Mouse (Mus musculus): ENCODE results near the gene Shank2. TPM values are rescaled to one million over a fixed set of nuclear protein-coding genes. Genes with fewer than 3 reads are reported as not detected.
A peak's percentile ranks its signal among the peaks of the same experiment; 100 is the strongest.

Shank2 gene
- polyA plus RNA-seq, 1 experiment from 2014 or later, result 1.0 TPM

DNA sequence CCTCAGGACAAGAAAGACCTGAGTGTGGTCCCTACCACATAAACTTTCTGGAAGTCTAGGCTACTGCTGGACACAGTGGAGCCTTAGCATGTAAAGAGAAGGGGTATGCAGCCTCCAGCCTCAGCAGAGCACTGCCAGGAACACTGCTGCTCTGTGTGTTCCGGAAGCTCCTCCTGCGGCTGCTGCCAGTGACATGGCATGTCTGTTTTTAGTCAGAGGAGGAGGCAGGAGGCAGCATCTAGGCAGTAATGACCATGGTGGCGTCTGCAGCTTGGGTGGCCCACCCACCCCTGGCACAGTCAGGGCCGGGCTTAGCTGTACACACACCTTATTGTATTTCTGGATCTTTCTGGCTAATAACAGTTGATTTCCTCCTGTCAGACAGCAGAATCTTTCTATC, 405.9 kb downstream of the Shank2 start:
- H3K27me3 ChIP-seq (replicated peaks; ENCODE audit: control insufficient read depth, insufficient read depth, low read length), result peaks cover 10% of the 10 kb centered on the region; the same call in 1 of the 2 replicates
- no peak overlapping the region for H3K9ac ChIP-seq (ENCODE audit: low read depth, low read length)
- 49% methylated on average over 4 of the region's 4 CpGs for WGBS
- H3K4me3 ChIP-seq (ENCODE audit: low read depth, low read length), result no peak overlapping the region
- ATAC-seq (replicated peaks; ENCODE audit: low FRiP score), result no peak
- no peaks in the 10 kb centered on the region for H3K4me1 ChIP-seq (replicated peaks; ENCODE audit: control insufficient read depth, insufficient read depth, low read length)
- H3K27ac ChIP-seq (ENCODE audit: low read depth, low read length), result no peak overlapping the region
- no peaks in the 10 kb centered on the region for H3K36me3 ChIP-seq (ENCODE audit: control insufficient read depth, insufficient read depth, low read length)
- no peak for DNase-seq (ENCODE audit: low spot score)
- H3K4me2 ChIP-seq, result no peak overlapping the region
- no peaks in the 10 kb centered on the region for H3K9me3 ChIP-seq (ENCODE audit: control insufficient read depth, low read length)

DNA sequence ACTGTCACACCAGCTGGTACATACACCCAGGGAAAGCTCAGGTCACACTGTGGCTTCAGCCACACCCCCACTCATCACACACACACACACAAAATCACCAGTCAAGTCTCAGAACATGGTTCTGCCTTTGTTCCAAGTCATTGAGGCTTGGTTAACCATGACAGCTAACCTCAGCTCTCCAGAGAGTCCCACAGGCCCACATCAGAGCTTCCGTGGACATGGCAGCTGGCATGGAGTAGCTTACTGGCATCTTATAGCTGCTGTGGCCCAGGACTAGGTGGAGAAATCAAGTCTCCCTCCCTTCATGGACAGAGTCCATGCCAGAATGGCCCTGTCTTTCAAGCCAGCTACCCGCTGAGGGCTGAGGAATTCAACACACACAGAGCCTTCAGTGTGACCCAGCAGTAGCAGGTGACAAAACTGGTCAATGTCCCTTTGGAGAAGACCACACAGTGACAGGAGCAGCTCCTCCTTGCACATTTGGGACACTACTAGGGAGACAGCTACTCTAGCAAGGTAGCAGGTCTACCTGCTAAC, 406.8 kb downstream of the Shank2 start:
- Histone ChIP-seq H3K36me3 (ENCODE audit: control insufficient read depth, insufficient read depth, low read length) (no peaks in the 10 kb centered on the region), H3K9ac (ENCODE audit: low read depth, low read length) (no peak overlapping the region), H3K27me3 (replicated peaks; ENCODE audit: control insufficient read depth, insufficient read depth, low read length) (peaks cover 10% of the 10 kb centered on the region; the same call in 1 of the 2 replicates), H3K4me2 (no peak overlapping the region), H3K27ac (ENCODE audit: low read depth, low read length) (no peak overlapping the region), H3K4me1 (replicated peaks; ENCODE audit: control insufficient read depth, insufficient read depth, low read length) (no peaks in the 10 kb centered on the region), H3K4me3 (ENCODE audit: low read depth, low read length) (no peak overlapping the region), H3K9me3 (ENCODE audit: control insufficient read depth, low read length) (no peaks in the 10 kb centered on the region)
- ATAC-seq (replicated peaks; ENCODE audit: low FRiP score) (no peak), DNase-seq (ENCODE audit: low spot score) (no peak)
- WGBS, result 72% methylated on average over 2 of the region's 2 CpGs

DNA sequence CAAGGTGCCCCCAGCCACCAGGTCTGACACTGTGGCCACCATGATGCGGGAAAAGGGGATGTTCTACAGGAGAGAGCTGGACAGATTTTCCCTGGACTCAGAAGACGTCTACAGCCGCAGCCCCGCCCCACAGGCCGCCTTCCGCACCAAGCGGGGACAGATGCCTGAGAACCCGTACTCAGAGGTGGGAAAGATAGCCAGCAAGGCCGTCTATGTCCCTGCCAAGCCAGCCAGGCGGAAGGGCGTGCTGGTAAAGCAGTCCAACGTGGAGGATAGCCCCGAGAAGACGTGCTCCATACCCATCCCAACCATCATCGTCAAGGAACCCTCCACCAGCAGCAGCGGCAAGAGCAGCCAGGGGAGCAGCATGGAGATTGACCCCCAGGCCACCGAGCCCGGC, 408.0 kb downstream of the Shank2 start:
- H3K9me3 ChIP-seq (ENCODE audit: control insufficient read depth, low read length), result no peaks in the 10 kb centered on the region
- no peak for DNase-seq (ENCODE audit: low spot score)
- peaks cover 10% of the 10 kb centered on the region; the same call in 1 of the 2 replicates for H3K27me3 ChIP-seq (replicated peaks; ENCODE audit: control insufficient read depth, insufficient read depth, low read length)
- no peak overlapping the region for H3K9ac ChIP-seq (ENCODE audit: low read depth, low read length)
- no peak overlapping the region for H3K4me3 ChIP-seq (ENCODE audit: low read depth, low read length)
- 70% methylated on average over 18 of the region's 18 CpGs for WGBS
- H3K4me1 ChIP-seq (replicated peaks; ENCODE audit: control insufficient read depth, insufficient read depth, low read length), result no peaks in the 10 kb centered on the region
- no peaks in the 10 kb centered on the region for H3K36me3 ChIP-seq (ENCODE audit: control insufficient read depth, insufficient read depth, low read length)
- H3K4me2 ChIP-seq, result no peak overlapping the region
- no peak for ATAC-seq (replicated peaks; ENCODE audit: low FRiP score)
- no peak overlapping the region for H3K27ac ChIP-seq (ENCODE audit: low read depth, low read length)

DNA sequence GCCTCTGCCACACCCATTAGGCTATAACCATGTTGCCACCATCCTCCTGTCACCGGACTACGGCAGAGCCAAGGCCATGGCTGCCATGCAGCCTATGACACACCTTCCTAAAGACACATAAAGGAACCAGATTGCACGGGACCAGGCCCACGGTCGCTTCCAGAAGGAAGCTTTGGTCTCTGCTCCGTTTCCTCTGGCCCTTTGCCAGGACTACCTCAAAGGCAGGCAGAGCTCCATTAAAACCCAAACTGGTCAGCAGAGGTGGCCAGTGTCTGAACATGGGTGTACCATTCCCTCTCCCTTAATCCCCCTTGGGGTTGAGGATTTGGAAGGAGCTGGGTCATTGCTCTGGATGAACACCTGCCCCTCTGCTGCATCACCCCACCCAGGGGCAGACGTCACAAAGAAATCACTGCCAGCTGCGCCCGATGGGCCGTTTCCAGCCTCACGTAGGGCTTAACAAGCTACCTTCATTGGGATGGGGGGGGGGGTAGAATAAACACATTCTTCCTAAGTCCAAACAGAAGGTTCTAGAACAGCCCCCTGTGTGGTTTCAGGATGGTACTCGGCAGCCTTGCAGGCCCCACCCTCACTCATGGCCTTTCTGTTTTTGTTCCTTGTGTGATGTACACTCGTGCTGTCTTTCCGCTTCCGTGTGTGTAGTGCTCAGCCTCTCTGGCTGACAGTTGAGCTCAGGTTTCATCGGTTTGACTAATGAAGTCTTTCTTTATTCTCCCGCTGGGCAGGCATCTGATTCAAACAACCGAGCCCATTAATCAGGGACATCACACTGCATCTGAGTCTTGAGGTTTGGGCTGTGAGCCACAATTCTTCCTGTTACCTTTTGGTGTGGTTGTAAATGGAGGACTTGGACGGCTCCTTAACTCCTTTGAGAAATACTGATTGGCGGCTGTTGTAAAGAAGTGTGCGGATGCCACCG, 410.5 kb downstream of the Shank2 start:
- no peak for ATAC-seq (replicated peaks; ENCODE audit: low FRiP score)
- no peak overlapping the region for H3K4me2 ChIP-seq
- H3K36me3 ChIP-seq (ENCODE audit: control insufficient read depth, insufficient read depth, low read length), result no peaks in the 10 kb centered on the region
- DNase-seq (ENCODE audit: low spot score), result no peak
- H3K9me3 ChIP-seq (ENCODE audit: control insufficient read depth, low read length), result no peaks in the 10 kb centered on the region
- no peak overlapping the region for H3K27ac ChIP-seq (ENCODE audit: low read depth, low read length)
- H3K27me3 ChIP-seq (replicated peaks; ENCODE audit: control insufficient read depth, insufficient read depth, low read length), result peaks cover 7% of the 10 kb centered on the region; the same call in 1 of the 2 replicates
- H3K4me1 ChIP-seq (replicated peaks; ENCODE audit: control insufficient read depth, insufficient read depth, low read length), result no peaks in the 10 kb centered on the region
- H3K4me3 ChIP-seq (ENCODE audit: low read depth, low read length), result no peak overlapping the region
- WGBS, result 71% methylated on average over 22 of the region's 22 CpGs
- no peak overlapping the region for H3K9ac ChIP-seq (ENCODE audit: low read depth, low read length)

DNA sequence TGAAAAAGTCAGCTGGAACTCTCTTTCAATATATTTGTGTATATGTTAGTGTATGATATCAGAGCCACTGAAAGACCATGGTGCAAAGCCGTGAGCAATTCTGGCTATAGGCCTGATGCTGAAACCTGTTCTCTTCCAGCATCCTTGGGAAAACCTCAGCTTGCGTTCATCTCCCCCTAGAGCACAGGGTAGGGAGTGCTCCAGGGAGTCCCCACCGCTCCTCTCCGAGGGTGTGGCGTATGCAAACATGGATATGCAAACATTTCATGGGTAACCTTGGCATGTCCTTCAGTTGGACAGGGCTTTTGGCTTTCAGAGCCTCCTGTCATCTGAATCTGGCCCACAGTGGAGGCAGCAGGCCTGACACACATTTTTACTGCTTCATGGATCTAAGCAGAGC, 412.9 kb downstream of the Shank2 start:
- peaks cover 3% of the 10 kb centered on the region; the same call in 1 of the 2 replicates for H3K4me1 ChIP-seq (replicated peaks; ENCODE audit: control insufficient read depth, insufficient read depth, low read length)
- DNase-seq (ENCODE audit: low spot score) (no peak), ATAC-seq (replicated peaks; ENCODE audit: low FRiP score) (no peak)
- H3K36me3 ChIP-seq (ENCODE audit: control insufficient read depth, insufficient read depth, low read length), result no peaks in the 10 kb centered on the region
- no peak overlapping the region for H3K9ac ChIP-seq (ENCODE audit: low read depth, low read length)
- H3K9me3 ChIP-seq (ENCODE audit: control insufficient read depth, low read length), result no peaks in the 10 kb centered on the region
- no peak overlapping the region for H3K4me3 ChIP-seq (ENCODE audit: low read depth, low read length)
- no peak overlapping the region for H3K27ac ChIP-seq (ENCODE audit: low read depth, low read length)
- WGBS, result 66% methylated on average over 5 of the region's 5 CpGs
- H3K4me2 ChIP-seq, result no peak overlapping the region
- peaks cover 7% of the 10 kb centered on the region; the same call in 1 of the 2 replicates for H3K27me3 ChIP-seq (replicated peaks; ENCODE audit: control insufficient read depth, insufficient read depth, low read length)

DNA sequence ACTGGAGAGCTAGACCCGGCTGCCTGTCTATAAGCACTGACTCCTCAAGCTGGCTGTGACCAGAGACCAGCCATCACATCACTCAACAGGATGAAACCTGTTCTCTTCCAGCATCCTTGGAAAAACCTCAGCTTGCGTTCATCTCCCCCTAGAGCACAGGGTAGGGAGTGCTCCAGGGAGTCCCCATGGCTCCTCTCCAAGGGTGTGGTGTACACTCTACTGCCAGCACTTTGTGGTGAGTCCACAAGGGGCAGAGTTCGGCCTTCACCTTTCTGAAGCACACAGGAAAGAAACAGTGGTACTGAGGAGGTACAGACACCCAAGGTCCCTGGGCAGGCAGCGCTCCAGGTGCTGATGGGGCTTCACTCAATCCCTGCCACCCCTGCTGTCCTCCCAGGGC, 414.1 kb downstream of the Shank2 start:
- DNase-seq (ENCODE audit: low spot score) (no peak), ATAC-seq (replicated peaks; ENCODE audit: low FRiP score) (no peak)
- Histone ChIP-seq H3K4me2 (no peak overlapping the region), H3K4me3 (ENCODE audit: low read depth, low read length) (no peak overlapping the region), H3K27me3 (replicated peaks; ENCODE audit: control insufficient read depth, insufficient read depth, low read length) (peaks cover 3% of the 10 kb centered on the region; the same call in 1 of the 2 replicates), H3K27ac (ENCODE audit: low read depth, low read length) (no peak overlapping the region), H3K9me3 (ENCODE audit: control insufficient read depth, low read length) (no peaks in the 10 kb centered on the region), H3K36me3 (ENCODE audit: control insufficient read depth, insufficient read depth, low read length) (no peaks in the 10 kb centered on the region), H3K9ac (ENCODE audit: low read depth, low read length) (no peak overlapping the region), H3K4me1 (replicated peaks; ENCODE audit: control insufficient read depth, insufficient read depth, low read length) (peaks cover 3% of the 10 kb centered on the region)
- WGBS, result 61% methylated on average over 4 of the region's 4 CpGs

DNA sequence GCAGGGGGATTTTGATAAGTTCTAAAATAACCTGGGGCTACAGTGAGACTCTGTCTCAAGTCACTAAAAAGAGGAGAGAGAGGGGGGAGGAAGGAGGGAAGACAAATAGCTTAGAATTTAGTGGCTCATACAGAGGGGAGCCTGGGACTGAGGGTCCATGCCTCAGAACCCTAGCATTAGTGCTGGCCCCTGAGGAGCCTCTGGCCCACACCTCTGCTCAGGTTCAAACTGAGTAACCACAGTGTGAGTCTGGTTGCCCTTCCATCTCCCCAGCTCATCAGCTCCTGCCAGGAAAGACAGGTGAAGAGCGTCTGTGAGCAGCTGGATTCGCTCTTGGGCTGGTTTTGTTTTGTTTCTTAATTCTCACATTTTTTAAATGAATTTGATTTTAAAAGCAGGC, 415.5 kb downstream of the Shank2 start:
- Histone ChIP-seq H3K4me1 (replicated peaks; ENCODE audit: control insufficient read depth, insufficient read depth, low read length) (peaks cover 3% of the 10 kb centered on the region), H3K9ac (ENCODE audit: low read depth, low read length) (no peak overlapping the region), H3K36me3 (ENCODE audit: control insufficient read depth, insufficient read depth, low read length) (no peaks in the 10 kb centered on the region), H3K4me2 (no peak overlapping the region), H3K9me3 (ENCODE audit: control insufficient read depth, low read length) (no peaks in the 10 kb centered on the region), H3K4me3 (ENCODE audit: low read depth, low read length) (no peak overlapping the region), H3K27me3 (replicated peaks; ENCODE audit: control insufficient read depth, insufficient read depth, low read length) (no peaks in the 10 kb centered on the region; the same call in 1 of the 2 replicates), H3K27ac (ENCODE audit: low read depth, low read length) (no peak overlapping the region)
- DNase-seq (ENCODE audit: low spot score), result no peak
- ATAC-seq (replicated peaks; ENCODE audit: low FRiP score), result no peak
- 68% methylated on average over 2 of the region's 2 CpGs for WGBS

DNA sequence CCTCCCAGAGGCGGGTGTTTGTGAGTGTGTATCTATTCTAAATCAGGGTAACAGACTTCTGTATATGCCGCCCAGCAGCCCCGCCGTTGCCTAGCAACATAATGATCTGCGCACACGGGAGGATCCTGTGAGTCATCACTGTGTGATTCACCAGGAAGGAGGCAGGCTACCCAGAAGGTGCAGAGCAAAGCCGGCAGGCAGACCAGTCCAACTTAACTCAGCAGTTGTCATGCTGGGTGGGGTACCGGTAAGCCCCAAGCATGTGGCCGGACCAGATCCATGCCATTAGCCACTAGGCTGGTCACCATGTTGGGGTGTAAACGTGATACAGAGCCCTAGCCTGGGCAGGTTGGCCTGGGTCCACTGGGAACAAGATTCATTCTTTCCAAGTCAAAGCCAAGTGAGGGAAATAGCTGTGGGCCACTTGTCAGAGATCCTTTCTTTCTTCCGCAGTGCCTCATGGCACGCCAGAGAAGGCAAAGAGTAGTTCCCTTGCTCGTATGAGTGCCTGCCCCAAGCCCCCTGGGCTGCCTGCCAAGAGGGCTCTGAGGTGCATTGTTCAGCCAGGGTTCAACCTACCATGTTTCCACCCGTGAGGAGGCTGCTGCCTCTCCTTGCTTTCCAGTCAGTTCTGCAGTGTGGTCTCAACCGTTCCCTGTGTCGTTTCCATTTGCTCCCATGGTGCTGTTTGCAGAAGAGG, 416.1 kb downstream of the Shank2 start:
- Histone ChIP-seq H3K9ac (ENCODE audit: low read depth, low read length) (no peak overlapping the region), H3K9me3 (ENCODE audit: control insufficient read depth, low read length) (no peaks in the 10 kb centered on the region), H3K36me3 (ENCODE audit: control insufficient read depth, insufficient read depth, low read length) (no peaks in the 10 kb centered on the region), H3K4me3 (ENCODE audit: low read depth, low read length) (no peak overlapping the region), H3K27ac (ENCODE audit: low read depth, low read length) (no peak overlapping the region), H3K27me3 (replicated peaks; ENCODE audit: control insufficient read depth, insufficient read depth, low read length) (no peaks in the 10 kb centered on the region; the same call in 1 of the 2 replicates), H3K4me2 (no peak overlapping the region), H3K4me1 (replicated peaks; ENCODE audit: control insufficient read depth, insufficient read depth, low read length) (peaks cover 3% of the 10 kb centered on the region)
- WGBS, result 47% methylated on average over 16 of the region's 16 CpGs
- DNase-seq (ENCODE audit: low spot score), result no peak
- 0 out of 2 replicates have a peak, but pooled peaks have one; percentile 30 for ATAC-seq (replicated peaks; ENCODE audit: low FRiP score)
